Comparison of ENCODE assay signal across 8 mouse cellular contexts in the genomic region with DNA sequence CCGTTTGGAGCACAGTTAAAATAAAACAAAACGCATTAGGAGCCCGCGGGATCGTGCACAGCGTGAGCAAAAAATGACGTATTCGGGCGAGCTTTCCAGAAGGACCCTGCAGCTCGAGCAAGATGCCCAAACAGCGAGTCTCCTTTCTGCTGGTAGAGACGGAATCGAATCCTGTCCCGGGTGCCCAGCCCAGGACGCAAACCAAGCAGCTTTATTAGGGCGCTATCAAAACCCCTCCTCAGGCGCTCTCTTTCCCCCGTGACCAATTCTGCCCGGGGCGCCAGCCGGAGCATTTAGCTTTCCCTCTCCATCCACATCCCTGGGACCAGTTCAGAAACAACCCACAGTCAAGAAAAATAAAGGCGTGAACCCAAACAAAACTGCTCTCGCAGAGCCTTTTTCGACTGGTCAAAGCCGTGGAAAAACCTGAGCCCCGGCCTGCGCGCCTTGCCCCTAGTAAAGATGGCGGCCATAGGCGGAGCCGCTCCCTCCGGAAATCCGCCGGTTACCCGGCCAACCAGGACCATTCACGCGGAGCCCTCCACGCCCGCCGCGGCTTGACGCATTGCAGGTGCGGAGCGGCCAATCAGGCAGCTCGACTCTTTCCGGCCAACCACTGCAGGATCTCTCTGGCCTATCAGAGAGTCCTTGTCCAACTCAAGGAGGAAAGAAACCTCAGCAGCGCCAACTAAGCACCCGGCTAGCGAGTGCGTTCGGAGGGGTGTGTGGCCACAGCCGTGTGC. TPM values are rescaled to one million over a fixed set of nuclear protein-coding genes. Genes with fewer than 3 reads are reported as not detected.
DNase-seq lines count a peak whose midpoint lies in the region; ATAC-seq and TF ChIP-seq lines count a peak whose summit lies in the region.

No protein-coding gene starts in this region.

- DNase-seq in A20 (ENCODE audit: low read depth, low spot score) (peak; percentile 98), liver (peak; percentile 98)
- DNase-seq in heart, adult 9 months (ENCODE audit: low spot score in 2 of 2): peak; percentile 99 to 100
- DNase-seq in spleen, postnatal 4 days (ENCODE audit: low spot score in 2 of 2): peak; percentile 96 to 98

- under 1% methylated on average over 52 of the region's 52 CpGs for WGBS in kidney, embryonic 14.5 days

- H3K4me1 ChIP-seq in bone marrow macrophage, adult 2 months (ENCODE audit: control insufficient read depth, insufficient read depth, low read length): peaks cover 27% of the 10 kb centered on the region
- H3K4me1 ChIP-seq in embryonic fibroblast, embryonic 13.5 days (ENCODE audit: control insufficient read depth, insufficient read depth, low read length): peaks cover 10% of the 10 kb centered on the region
- peaks cover 7% of the 10 kb centered on the region; the same call in 1 of the 2 replicates for H3K4me1 ChIP-seq in kidney, embryonic 14.5 days (ENCODE audit: control insufficient read depth, insufficient read depth, low read length)

- ATAC-seq in kidney, embryonic 14.5 days (ENCODE audit: low FRiP score, low TSS enrichment): peak; percentile 99
- ATAC-seq in monocyte, adult 5-6 weeks (replicated peaks; ENCODE audit: insufficient number of reproducible peaks, low FRiP score, low TSS enrichment, poor library complexity, severe bottlenecking): peak; percentile 87

- no peak for TF ChIP-seq POLR2A in bone marrow macrophage, adult 2 months (IDR thresholded peaks at IDR 0.05; ENCODE audit: borderline replicate concordance, low read depth, low read length)
- TF ChIP-seq POLR2A in embryonic fibroblast, embryonic 13.5 days (IDR thresholded peaks at IDR 0.05; ENCODE audit: low read depth, low read length): peak; percentile 53

- TF ChIP-seq CTCF in bone marrow macrophage, adult 2 months (IDR thresholded peaks at IDR 0.05; ENCODE audit: low read depth, low read length): 0 out of 2 replicates have a peak, but pooled peaks have one; percentile 9
- no peak for TF ChIP-seq CTCF in embryonic fibroblast, embryonic 13.5 days (IDR thresholded peaks at IDR 0.05; ENCODE audit: borderline replicate concordance, insufficient read depth, low read length)

- no peaks in the 10 kb centered on the region for H3K36me3 ChIP-seq in kidney, embryonic 14.5 days (ENCODE audit: control insufficient read depth, insufficient read depth, low read length)

- peak overlapping the region; percentile 96 for H3K27ac ChIP-seq in bone marrow macrophage, adult 2 months (ENCODE audit: insufficient read depth, low read depth, low read length)
- H3K27ac ChIP-seq in embryonic fibroblast, embryonic 13.5 days (ENCODE audit: insufficient read depth, low read length): peak overlapping the region; percentile 99
- H3K27ac ChIP-seq in kidney, embryonic 14.5 days (ENCODE audit: low read depth, low read length): peak overlapping the region; percentile 100

- peak overlapping the region; percentile 89 for H3K4me2 ChIP-seq in kidney, embryonic 14.5 days (replicated peaks; ENCODE audit: low read depth, low read length)

- no peaks in the 10 kb centered on the region for H3K9me3 ChIP-seq in kidney, embryonic 14.5 days (ENCODE audit: control insufficient read depth, low read length)

- H3K9ac ChIP-seq in kidney, embryonic 14.5 days (ENCODE audit: low read depth, low read length): peak overlapping the region; percentile 88

- H3K4me3 ChIP-seq in bone marrow macrophage, adult 2 months (ENCODE audit: insufficient read depth, low read length): peak overlapping the region; percentile 87
- H3K4me3 ChIP-seq in embryonic fibroblast, embryonic 13.5 days (ENCODE audit: insufficient read depth, low read length): peak overlapping the region; percentile 78
- peak overlapping the region; percentile 74 for H3K4me3 ChIP-seq in kidney, embryonic 14.5 days (ENCODE audit: low read length)

- no peaks in the 10 kb centered on the region for H3K27me3 ChIP-seq in kidney, embryonic 14.5 days (ENCODE audit: control insufficient read depth, insufficient read depth, low read length)

RNA-seq across cellular contexts. Expression of a gene that starts 12.1 kb away (rescaled TPM):
- 735 and 768 TPM in 2 replicates for polyA plus RNA-seq in bone marrow macrophage, adult 2 months (2012; ENCODE audit: insufficient read depth, insufficient read length, missing spikeins)
- polyA plus RNA-seq in embryonic fibroblast, embryonic 13.5 days (2011; ENCODE audit: insufficient read length, low read depth, missing spikeins): 594 and 640 TPM in 2 replicates
- 1,237 and 1,509 TPM in 2 replicates for polyA plus RNA-seq in kidney, embryonic 14.5 days (2014; fragmentation: Nextera tagmentation; extraction: Ambion mirVana)
- 1,452 to 2,258 TPM (median 2,098 TPM) in 3 replicates for total RNA-seq in monocyte, adult 5-6 weeks (2017)

RNA-seq across cellular contexts. Expression of a gene that starts 27.7 kb away (rescaled TPM):
- 17.7 and 18.0 TPM in 2 replicates for polyA plus RNA-seq in bone marrow macrophage, adult 2 months (2012; ENCODE audit: insufficient read depth, insufficient read length, missing spikeins)
- polyA plus RNA-seq in embryonic fibroblast, embryonic 13.5 days (2011; ENCODE audit: insufficient read length, low read depth, missing spikeins): 7.1 and 8.1 TPM in 2 replicates
- polyA plus RNA-seq in kidney, embryonic 14.5 days (2014; fragmentation: Nextera tagmentation; extraction: Ambion mirVana): 11.7 and 20.1 TPM in 2 replicates
- total RNA-seq in monocyte, adult 5-6 weeks (2017): 25.2 to 42.8 TPM (median 28.1 TPM) in 3 replicates

Comparison
In these comparisons a context has a peak if more than half of its experiments do, and no peak if none do; other contexts are left out.
1. Peak in every context shown above with its lines: DNase-seq, ATAC-seq, H3K4me3 ChIP-seq and H3K27ac ChIP-seq.